In the genomic region with DNA sequence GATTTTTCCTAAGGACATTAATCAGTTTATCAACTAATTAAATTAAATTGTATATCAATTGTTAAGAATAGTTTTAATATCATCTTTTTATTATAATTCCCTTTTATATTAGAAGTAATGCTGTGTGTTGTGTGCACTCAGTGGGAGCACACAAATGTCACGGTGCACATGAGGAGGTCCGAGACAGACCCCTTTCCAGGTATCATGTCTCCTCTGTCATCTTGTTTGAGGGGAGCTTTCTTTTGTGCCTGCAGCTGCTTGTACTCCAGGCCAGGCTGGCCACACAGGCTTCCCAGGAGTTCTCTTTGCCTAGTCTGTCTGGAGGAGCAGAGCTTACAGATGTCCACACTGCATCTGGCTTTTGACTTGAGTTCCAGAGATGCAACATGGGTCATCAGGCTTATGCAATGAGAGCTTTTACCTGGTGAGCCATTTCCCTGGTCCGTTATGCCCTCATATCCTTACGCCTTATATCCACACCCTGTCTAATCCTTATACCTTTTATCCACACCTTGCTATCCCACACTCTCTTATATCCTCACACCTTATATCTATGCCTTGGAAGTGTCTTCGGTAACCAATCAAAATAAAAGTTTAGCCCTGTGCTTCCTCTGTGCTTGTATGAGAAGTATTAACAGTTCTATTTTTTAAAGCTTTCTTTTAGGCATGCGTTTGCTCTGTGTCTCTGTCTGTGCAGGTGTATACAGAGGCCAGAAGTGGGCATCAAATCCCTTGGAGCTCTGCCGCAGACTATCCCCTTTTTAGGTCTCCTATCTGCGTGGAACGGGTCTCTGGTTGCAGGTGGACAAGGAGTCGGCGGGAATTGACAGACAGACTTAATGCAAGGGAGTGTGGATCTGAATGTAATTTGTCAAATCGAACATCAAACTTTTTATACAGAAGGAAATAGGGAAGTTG, we compare ENCODE assay signal across 12 mouse cellular contexts.
"Had no signal": no experiment of that assay in that cellular context is flagged by ENCODE, and none has a peak within 500 bp of the region (broad histone marks: within the 10 kb centered on the region; RNA-seq: fewer than 3 reads in every experiment).

No protein-coding gene starts in this region.

- DNase-seq: retina, postnatal 1 day; right cerebral cortex, adult 18-20 months; right cerebral cortex, postnatal 14 days; right cerebral cortex, postnatal 25 days; right cerebral cortex, postnatal 4 days; spleen, adult 18-20 months; thymus, adult 18-20 months; thymus, adult 2 months; thymus, postnatal 14 days; thymus, postnatal 25 days; thymus, postnatal 36 days; thymus, postnatal 4 days had no signal
